In the genomic region with DNA sequence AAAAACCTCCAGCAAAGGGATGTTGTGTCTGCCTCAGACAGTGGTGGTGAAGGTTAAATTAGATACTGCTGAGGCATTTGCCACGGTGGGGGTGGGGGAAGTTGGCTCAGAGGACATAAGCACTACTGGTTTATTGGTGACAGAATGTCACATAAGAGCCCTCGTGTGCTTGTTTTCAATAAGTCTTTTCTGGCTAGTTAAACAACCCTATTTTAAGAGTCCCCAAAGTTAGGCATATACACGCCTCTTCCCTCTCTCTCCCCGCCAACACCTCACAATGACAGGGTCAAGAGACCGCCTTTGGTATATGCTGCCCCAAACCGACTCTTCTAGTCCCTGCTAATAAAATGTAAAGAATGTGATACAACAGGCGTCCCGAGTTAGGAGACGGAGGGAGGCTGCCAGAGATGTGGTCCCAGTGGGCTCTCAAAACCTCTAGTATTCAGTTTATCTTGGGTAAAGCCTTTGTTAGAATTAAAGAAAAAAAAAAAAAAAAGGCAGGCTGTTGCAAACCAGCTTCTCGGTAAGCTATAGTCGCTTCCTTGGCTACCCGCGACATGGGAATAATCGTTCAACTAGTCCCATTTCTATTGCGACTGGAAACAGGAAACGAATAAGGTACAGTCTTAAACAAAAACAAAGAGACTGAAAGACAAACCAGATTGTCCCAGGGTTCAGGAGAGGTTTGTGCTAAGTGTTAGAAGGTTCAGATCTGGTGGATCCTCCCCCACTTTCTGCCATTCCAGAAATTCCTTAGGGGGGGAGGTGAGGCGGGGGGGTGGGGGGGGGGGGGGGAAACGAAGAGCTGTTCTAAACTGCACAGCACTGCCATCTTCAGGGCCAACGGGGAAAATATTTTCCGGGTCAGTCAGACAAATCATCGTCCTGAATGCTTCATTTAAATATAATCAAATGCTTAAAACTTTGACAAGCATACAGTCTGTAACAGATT, we compare ENCODE assay signal across 8 mouse cellular contexts.
DNase-seq lines count a peak whose midpoint lies in the region; ATAC-seq and TF ChIP-seq lines count a peak whose summit lies in the region.

No protein-coding gene starts in this region.

- no peak for TF ChIP-seq EP300 in CH12.LX (IDR thresholded peaks at IDR 0.05; ENCODE audit: low read length)

- TF ChIP-seq RAD21 in CH12.LX (IDR thresholded peaks at IDR 0.05; ENCODE audit: low read depth, low read length) = peak; percentile 42

- peaks cover 7 to 29% of the 10 kb centered on the region in 2 experiments for H3K4me1 ChIP-seq in CH12.LX (ENCODE audit: control insufficient read depth in 1 of 2, insufficient read depth in 2 of 2)
- peaks cover 5% of the 10 kb centered on the region for H3K4me1 ChIP-seq in forebrain, embryonic 12.5 days
- H3K4me1 ChIP-seq in liver, embryonic 16.5 days (ENCODE audit: control insufficient read depth, low read depth, low read length) = peaks cover 4% of the 10 kb centered on the region
- H3K4me1 ChIP-seq in neural tube, embryonic 13.5 days (replicated peaks) = peaks cover 26% of the 10 kb centered on the region

- dilution Hi-C loops in CH12.LX (cut with MboI; ENCODE audit: extremely low pct_ligation_motif_present, extremely low pct_unique_long_range_greater_than_20kb, low sequenced_read_pairs) = no loop called here

- H3K4me3 ChIP-seq in CH12.LX (replicated peaks in 1 of 3; ENCODE audit: low read depth in 2 of 3, low read length in 2 of 3, poor library complexity in 1 of 3) = peak overlapping the region in 2 of 3 experiments; percentile 21 to 40
- peak overlapping the region; percentile 33 for H3K4me3 ChIP-seq in forebrain, embryonic 12.5 days (replicated peaks)
- H3K4me3 ChIP-seq in liver, embryonic 16.5 days (ENCODE audit: low read depth, low read length) = peak overlapping the region; percentile 39
- peak overlapping the region; percentile 40 for H3K4me3 ChIP-seq in neural tube, embryonic 13.5 days

- H3K9me3 ChIP-seq in CH12.LX (replicated peaks; ENCODE audit: low read length) = no peaks in the 10 kb centered on the region
- H3K9me3 ChIP-seq in forebrain, embryonic 12.5 days = no peaks in the 10 kb centered on the region
- H3K9me3 ChIP-seq in liver, embryonic 16.5 days (replicated peaks; ENCODE audit: control insufficient read depth, low read length) = no peaks in the 10 kb centered on the region
- no peaks in the 10 kb centered on the region for H3K9me3 ChIP-seq in neural tube, embryonic 13.5 days

- TF ChIP-seq CTCF in CH12.LX (conservative IDR thresholded peaks at IDR 0.05 in 1 of 2, IDR thresholded peaks at IDR 0.05 in 1 of 2; ENCODE audit: low read depth in 2 of 2, low read length in 2 of 2) = peak; percentile 13 to 57; a peak in 2 of 4 replicates

- TF ChIP-seq POLR2A in CH12.LX (IDR thresholded peaks at IDR 0.05; ENCODE audit: low read depth, low read length) = no peak

- peak overlapping the region; percentile 94 for H3K4me2 ChIP-seq in CH12.LX (ENCODE audit: insufficient read depth, low read depth, poor library complexity, severe bottlenecking)
- H3K4me2 ChIP-seq in forebrain, embryonic 12.5 days = peak overlapping the region; percentile 51
- peak overlapping the region; percentile 48 for H3K4me2 ChIP-seq in liver, embryonic 16.5 days (ENCODE audit: low read depth, low read length)
- peak overlapping the region; percentile 64 for H3K4me2 ChIP-seq in neural tube, embryonic 13.5 days

- under 1% methylated on average over 21 of the region's 21 CpGs for WGBS in forebrain, embryonic 12.5 days
- 1% methylated on average over 21 of the region's 21 CpGs for WGBS in liver, embryonic 16.5 days (ENCODE audit: insufficient replicate concordance)
- WGBS in neural tube, embryonic 13.5 days = 1% methylated on average over 21 of the region's 21 CpGs

- ATAC-seq in forebrain, embryonic 12.5 days (ENCODE audit: low FRiP score) = peak; percentile 62
- peak; percentile 51 for ATAC-seq in liver, embryonic 16.5 days (ENCODE audit: low read depth)
- peak; percentile 86 for ATAC-seq in neural tube, embryonic 13.5 days (ENCODE audit: low read depth)

- H3K9ac ChIP-seq in CH12.LX (ENCODE audit: insufficient read depth, low read depth) = peak overlapping the region; percentile 44; the same call in 1 of the 2 replicates
- H3K9ac ChIP-seq in forebrain, embryonic 12.5 days = 0 out of 2 replicates have a peak overlapping the region, but pooled peaks have one; percentile 33
- H3K9ac ChIP-seq in liver, embryonic 16.5 days (ENCODE audit: low read depth, low read length) = no peak overlapping the region
- H3K9ac ChIP-seq in neural tube, embryonic 13.5 days = peak overlapping the region; percentile 62

- peak; percentile 54 for DNase-seq in CH12.LX (ENCODE audit: extremely low read depth)
- DNase-seq in brain, embryonic 18.5 days (ENCODE audit: low read depth, low spot score) = peak; percentile 28
- DNase-seq in heart, postnatal 10 days = peak; percentile 81 to 88
- DNase-seq in kidney, postnatal 36 days = peak; percentile 81 to 90
- DNase-seq in thymus, postnatal 14 days = peak; percentile 61

- H3K36me3 ChIP-seq in CH12.LX (replicated peaks in 1 of 2; ENCODE audit: control insufficient read depth in 1 of 2, insufficient read depth in 1 of 2, low read length in 1 of 2) = no peaks in the 10 kb centered on the region
- H3K36me3 ChIP-seq in forebrain, embryonic 12.5 days (replicated peaks) = no peaks in the 10 kb centered on the region
- no peaks in the 10 kb centered on the region for H3K36me3 ChIP-seq in liver, embryonic 16.5 days (ENCODE audit: control insufficient read depth, insufficient read depth)
- no peaks in the 10 kb centered on the region for H3K36me3 ChIP-seq in neural tube, embryonic 13.5 days

- in situ Hi-C loops in CH12.LX (cut with MboI; ENCODE audit: low pct_ligation_motif_present, low pct_unique_long_range_greater_than_20kb, low sequenced_read_pairs) = no loop called here

- intact Hi-C loops in heart, postnatal 10 days (cut with DNase I) = loop anchor here (1.0 to 5.0 kb wide), 6 partner anchors 53 to 681 kb away; no protein-coding TSS in a partner anchor

- no peaks in the 10 kb centered on the region for H3K79me2 ChIP-seq in CH12.LX (replicated peaks; ENCODE audit: control insufficient read depth, extremely low read depth, insufficient read depth, poor library complexity, severe bottlenecking)

- no peaks in the 10 kb centered on the region for H3K27me3 ChIP-seq in CH12.LX (replicated peaks)
- peaks cover 9% of the 10 kb centered on the region for H3K27me3 ChIP-seq in forebrain, embryonic 12.5 days
- no peaks in the 10 kb centered on the region for H3K27me3 ChIP-seq in liver, embryonic 16.5 days (ENCODE audit: control insufficient read depth, insufficient read depth, low read depth, low read length)
- no peaks in the 10 kb centered on the region for H3K27me3 ChIP-seq in neural tube, embryonic 13.5 days

- no peak overlapping the region for H3K27ac ChIP-seq in CH12.LX (ENCODE audit: insufficient read depth, low read depth)
- H3K27ac ChIP-seq in forebrain, embryonic 12.5 days = no peak overlapping the region
- no peak overlapping the region for H3K27ac ChIP-seq in liver, embryonic 16.5 days (ENCODE audit: low read length)
- H3K27ac ChIP-seq in neural tube, embryonic 13.5 days (replicated peaks) = peak overlapping the region; percentile 69

TF ChIP-seq in CH12.LX, 34 proteins besides CTCF, POLR2A, EP300 and RAD21:
- TF ChIP-seq ELF1 (IDR thresholded peaks at IDR 0.05; ENCODE audit: low read depth, low read length) (peak; percentile 25; the same call in 1 of the 2 replicates), POLR2AphosphoS2 (IDR thresholded peaks at IDR 0.05; ENCODE audit: low read depth, low read length) (no peak), JUND (conservative IDR thresholded peaks at IDR 0.05; ENCODE audit: low read depth, low read length) (no peak), CHD2 (IDR thresholded peaks at IDR 0.05; ENCODE audit: low read length) (no peak), KAT2A (IDR thresholded peaks at IDR 0.05; ENCODE audit: insufficient replicate concordance, low read length) (no peak), IRF4 (IDR thresholded peaks at IDR 0.05; ENCODE audit: low read depth, low read length) (peak; percentile 12; the same call in 1 of the 2 replicates), NRF1 (IDR thresholded peaks at IDR 0.05; ENCODE audit: low read depth, low read length) (no peak), USF2 (conservative IDR thresholded peaks at IDR 0.05; ENCODE audit: low read depth, low read length) (no peak)

Comparison
In these comparisons a context has a peak if more than half of its experiments do, and no peak if none do; other contexts are left out.
1. DNase-seq: peak in every context shown above with its lines; median percentile 86 in kidney, postnatal 36 days; 84 in heart, postnatal 10 days; 61 in thymus, postnatal 14 days; 54 in CH12.LX; 28 in brain, embryonic 18.5 days.